Mouse (Mus musculus) gastrocnemius, postnatal 25 days (tissue): ENCODE results near the gene Cmtm5. TPM values are rescaled to one million over a fixed set of nuclear protein-coding genes. Genes with fewer than 3 reads are reported as not detected.
"Not testable (repeated sequence)": the region's sequence is repeated elsewhere in the genome, so short reads cannot be mapped to it uniquely, and the experiment has no call there.

Experiments
- DNase-seq: peaks from one replicate; pipeline ENCODE4 v3.0.0; 2022
- total RNA-seq, 2 experiments: library from RNA; stranded (reverse); gene quantifications; 1 replicate in 1 of 2; 2 replicates in 1 of 2; pipeline ENCODE4 v1.2.3; 2021

The Cmtm5 gene
- total RNA-seq, 2 experiments from 2014 or later = 0.51 to 0.70 TPM

DNA sequence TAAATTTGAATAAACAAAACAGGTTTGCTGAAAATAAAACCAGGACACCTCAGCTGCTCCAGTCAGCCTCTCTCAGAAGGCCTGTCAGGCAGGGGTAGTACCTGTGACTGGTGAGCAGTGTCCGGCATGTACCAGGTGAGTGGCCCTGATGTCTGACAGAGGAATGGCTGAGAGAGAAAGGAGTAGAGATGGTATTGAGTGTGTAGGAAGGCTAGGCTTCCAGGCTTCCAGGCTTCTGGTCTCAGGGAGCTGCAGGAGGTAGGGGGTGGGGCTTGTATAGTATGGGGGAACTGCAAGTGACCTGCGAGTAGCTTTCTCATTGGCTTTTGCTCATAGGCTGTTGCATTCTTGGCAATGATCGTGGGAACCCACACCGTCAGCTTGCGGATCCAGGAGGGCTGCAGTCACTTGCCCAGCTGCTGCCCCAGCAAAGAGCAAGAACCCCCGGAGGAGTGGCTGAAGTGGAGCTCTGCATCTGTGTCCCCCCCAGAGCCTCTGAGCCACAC is 3.4 kb upstream of the Cmtm5 start, which contains the start of gene Il25:
TSS of gene Il25 (plus strand) at position 51 of the 506 bp plus-strand sequence.
- DNase-seq = no peak

GRCm38 (mm10) chr14:54936831-54937160 is 735 bp downstream of the Cmtm5 start:
- no peak for DNase-seq

DNA sequence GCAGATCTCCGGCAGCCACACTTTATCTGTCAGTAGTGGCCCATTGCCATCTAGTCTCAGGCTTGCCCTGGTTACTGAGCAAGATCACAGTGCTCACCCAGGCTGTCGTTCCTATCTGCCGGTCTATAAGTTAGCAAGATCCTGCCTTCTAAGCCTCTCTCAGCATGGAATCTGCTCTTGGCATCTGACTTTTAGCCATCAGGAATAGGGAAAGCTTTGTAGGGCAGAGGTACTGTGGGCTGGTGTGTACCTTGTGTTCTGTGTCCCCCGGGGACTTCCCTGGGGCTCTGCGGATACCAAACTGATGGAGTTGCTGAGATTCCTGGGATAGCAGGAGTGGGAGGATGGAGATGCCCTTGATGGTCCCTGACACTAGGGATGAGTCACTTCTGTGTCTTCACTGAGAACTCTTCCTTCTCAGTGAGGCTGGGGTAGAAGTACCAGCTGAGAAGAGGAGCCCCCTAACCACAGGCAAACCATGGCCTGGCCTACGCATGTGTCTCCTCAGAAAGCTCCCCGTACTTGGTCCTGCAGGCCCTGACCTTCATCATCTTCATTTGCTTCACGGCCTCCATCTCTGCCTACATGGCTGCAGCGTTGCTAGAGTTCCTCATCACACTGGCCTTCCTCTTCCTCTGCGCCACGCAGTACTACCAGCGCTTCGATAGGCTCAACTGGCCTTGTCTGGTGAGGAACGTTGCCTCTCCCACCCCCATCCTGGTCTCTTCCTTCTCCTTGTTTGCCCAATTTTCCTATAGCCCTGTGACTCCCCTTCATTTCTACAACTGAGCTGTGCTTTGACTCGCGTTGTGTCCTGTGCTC is 1.5 kb downstream of the Cmtm5 start:
- no peak for DNase-seq

- no peak for DNase-seq
These were observed 2.6 kb downstream of the Cmtm5 start for GRCm38 (mm10) chr14:54938431-54939219.

- peak; percentile 50 for DNase-seq
These were observed 3.5 kb downstream of the Cmtm5 start for GRCm38 (mm10) chr14:54939434-54940175.

DNA sequence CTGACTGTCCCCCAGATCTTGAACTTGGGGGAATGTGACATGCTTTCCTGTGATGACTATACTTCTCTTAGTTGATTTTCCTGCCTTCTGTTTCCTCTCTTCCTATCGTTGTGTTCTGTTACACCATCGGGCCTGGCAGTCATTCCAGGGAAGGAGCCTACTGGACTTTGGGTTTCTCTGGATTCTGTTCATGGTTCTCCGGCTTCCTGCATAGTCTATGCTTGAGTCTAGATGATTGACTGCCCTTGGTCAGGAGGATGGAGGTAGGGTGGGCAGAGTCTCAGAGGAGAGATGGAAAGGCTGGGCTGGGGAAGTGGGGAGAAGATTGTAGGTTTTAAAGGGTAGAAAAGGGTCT is 4.1 kb downstream of the Cmtm5 start:
- DNase-seq = no peak

DNA sequence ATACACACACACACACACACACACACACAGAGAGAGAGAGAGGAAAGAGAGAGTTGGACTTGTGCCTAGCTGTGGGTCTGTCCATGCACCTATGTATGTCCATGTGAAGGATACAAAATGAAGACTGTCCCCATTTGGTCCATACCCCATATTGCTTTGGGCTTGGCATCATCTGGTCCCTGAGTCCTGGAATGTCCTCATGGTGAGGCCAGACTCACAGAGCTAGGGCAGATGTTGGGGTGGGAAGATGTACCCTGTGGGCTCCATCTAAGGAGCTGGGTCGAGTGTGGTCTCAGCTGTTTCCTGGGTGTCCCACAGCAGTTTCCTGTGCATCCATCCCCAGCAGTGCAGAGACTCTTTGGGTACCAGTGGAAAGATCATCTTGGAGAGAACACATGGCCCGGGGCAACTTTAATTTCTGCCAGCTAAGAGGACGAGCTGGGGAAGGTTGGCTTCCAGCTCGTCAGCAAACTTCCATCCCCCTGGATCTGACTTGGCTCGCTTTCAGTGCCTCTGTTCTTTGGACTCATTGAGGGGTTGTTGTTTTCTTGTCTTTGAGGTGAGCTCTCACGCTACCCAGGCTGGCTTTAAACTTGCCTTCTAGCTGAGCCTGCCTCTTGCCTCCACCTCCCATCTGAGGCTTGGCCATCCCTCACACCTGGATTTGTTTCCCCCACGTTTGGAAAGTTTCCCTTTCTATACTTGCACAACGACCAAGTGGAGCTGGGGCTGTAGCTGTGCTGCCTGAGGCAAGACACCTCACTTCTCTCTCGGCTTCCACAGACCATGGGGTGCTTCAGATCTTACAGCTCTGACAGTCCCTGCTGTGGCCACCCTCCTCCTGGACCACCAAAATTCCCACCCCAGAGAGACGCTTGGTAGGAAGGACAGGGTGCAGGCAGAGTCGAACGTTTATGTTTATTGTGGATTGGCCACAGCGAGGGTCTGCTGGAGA is 5.2 kb downstream of the Cmtm5 start:
- DNase-seq = no peak

DNA sequence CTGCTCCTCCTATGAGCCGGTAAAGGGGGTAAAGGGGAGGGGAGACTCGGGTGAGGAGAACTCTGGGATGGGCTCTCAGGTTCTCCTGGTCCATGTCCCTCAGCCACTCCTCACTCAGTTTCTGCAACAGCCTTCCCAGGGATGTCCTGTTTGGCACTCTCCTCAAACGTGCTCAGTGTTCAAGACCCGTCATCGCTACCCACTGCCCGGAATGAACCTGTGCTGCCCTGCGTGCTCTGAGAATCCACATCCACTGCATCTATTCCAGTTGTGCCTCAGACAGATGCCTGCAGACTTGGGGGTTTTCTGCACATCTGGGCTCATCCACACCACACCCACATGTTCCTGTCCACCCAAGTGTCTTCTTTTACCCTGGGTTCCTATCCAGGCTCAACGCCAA is 6.4 kb downstream of the Cmtm5 start:
- DNase-seq = no peak

- no peak for DNase-seq
These were observed 7.9 kb downstream of the Cmtm5 start for GRCm38 (mm10) chr14:54943971-54944370.

DNA sequence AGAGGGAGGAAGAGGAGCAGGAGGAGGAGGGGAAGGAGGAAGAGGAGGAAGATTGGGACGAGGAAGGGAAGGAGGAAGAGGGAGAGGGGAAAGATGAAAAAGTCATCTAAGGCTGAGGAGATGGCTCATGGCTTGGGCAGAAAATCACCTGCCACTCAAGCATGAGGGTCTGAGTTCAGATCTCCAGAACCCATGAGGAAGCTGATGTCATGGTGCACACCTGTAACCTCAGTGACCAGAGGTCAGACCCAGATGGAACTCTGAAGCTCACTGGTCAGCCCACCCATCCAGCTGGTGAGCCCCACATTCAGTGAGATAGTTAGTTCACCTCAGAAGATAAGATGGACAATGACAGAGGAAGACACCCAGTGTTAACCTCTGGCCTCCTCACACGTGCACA is 8.9 kb downstream of the Cmtm5 start:
- DNase-seq = no peak

- DNase-seq = no peak
These were observed 10.1 kb downstream of the Cmtm5 start for GRCm38 (mm10) chr14:54945975-54946704.

GRCm38 (mm10) chr14:54947008-54947407 is 10.9 kb downstream of the Cmtm5 start:
- not testable (repeated sequence) for DNase-seq

GRCm38 (mm10) chr14:54948781-54949180 is 12.7 kb downstream of the Cmtm5 start:
- no peak for DNase-seq

DNA sequence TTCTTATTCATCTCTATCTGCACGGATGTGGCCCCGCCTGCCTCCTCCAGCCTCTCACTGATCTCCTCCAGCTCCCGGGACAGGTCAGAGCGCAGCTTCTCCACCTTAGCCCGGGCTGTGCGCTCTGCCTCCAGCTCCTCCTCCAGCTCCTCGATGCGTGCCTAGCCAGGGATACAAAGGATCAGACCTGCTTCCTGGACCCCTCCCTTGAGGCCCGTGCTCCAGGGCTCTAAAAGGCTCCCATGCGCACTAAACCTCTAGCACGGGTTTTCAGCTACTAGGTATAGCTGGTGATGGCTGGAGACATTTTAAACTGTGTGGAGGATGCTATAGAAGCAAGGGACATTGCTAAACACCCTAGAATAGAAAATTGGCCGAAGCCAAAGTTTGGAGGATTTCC is 14.4 kb downstream of the Cmtm5 start:
- DNase-seq = no peak

GRCm38 (mm10) chr14:54951587-54951986 is 15.5 kb downstream of the Cmtm5 start:
- DNase-seq = no peak

GRCm38 (mm10) chr14:54953664-54954206 is 17.7 kb downstream of the Cmtm5 start:
- no peak for DNase-seq

DNA sequence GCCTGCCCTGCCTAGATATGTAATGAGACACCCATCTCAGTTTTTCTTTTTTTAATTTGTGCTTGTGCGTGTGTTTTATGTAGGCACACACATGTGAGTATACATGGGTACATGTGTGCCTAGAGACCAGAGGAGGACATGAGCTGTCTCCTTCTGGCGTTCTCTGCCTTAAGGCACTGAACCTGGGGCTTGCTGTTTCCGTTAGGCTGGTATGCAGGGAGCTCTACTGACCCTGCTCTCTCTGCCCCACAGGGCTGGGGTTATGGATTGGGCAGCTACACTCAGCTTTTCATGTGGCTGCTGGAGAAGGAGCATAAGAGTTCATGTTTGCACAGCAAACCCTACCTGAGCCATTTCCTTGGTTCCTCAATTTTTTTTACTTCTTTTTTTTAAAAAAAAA is 18.4 kb downstream of the Cmtm5 start:
- no peak for DNase-seq

- no peak for DNase-seq
These were observed 19.4 kb downstream of the Cmtm5 start for GRCm38 (mm10) chr14:54955481-54955880.

GRCm38 (mm10) chr14:54956533-54956932 is 20.5 kb downstream of the Cmtm5 start:
- DNase-seq = no peak

DNA sequence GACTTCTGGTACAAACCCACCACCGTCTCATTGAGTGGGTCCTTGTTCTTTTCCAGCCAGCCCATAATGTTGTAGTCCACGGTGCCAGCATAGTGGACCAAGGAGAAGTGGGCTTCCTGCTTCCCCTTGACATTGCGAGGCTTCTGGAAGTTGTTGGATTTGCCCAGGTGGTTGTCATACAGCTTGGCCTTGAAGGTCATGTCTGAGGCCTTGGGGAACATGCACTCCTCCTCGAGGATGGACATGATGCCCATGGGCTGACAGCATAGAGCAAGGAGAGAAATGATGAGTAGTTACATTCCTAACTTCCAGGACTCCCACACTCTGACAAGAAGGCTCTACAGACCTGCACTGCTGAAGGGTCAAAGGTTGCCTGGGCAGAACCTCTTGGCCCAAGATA is 22.4 kb downstream of the Cmtm5 start:
- DNase-seq = no peak
